Mouse (Mus musculus) midbrain, embryonic 16.5 days (tissue): Measurements from ENCODE around the gene Gemin4. TPM values are rescaled to one million over a fixed set of nuclear protein-coding genes. Genes with fewer than 3 reads are reported as not detected.
"Not testable (repeated sequence)": the region's sequence is repeated elsewhere in the genome, so short reads cannot be mapped to it uniquely, and the experiment has no call there.

Source experiments
- ATAC-seq: fragments of 200-750 bp; cut with Nextera tagmentation; 2 replicates; pipeline ENCODE4 v1.8.0; 2017; ENCODE audit warnings: moderate TSS enrichment
- H3K27ac ChIP-seq: fragments of 300-500 bp; sonication (generic); 2 replicates; pipeline ENCODE4 v1.5.1; 2014; ENCODE audit warnings: mild to moderate bottlenecking, low read length, mixed read lengths
- H3K27me3 ChIP-seq: fragments of 300-500 bp; sonication (generic); 2 replicates; pipeline ENCODE4 v1.6.1; 2014; ENCODE audit warnings: low read depth, low read length, mixed read lengths; ENCODE audit not compliant: control insufficient read depth, insufficient read depth
- H3K36me3 ChIP-seq: fragments of 300-500 bp; sonication (generic); 2 replicates; pipeline ENCODE4 v1.6.1; 2014; ENCODE audit warnings: mild to moderate bottlenecking, low read length, moderate library complexity, mixed read lengths; ENCODE audit not compliant: control insufficient read depth, insufficient read depth
- H3K4me1 ChIP-seq: fragments of 300-500 bp; sonication (generic); 2 replicates; pipeline ENCODE4 v1.6.1; 2014; ENCODE audit warnings: mild to moderate bottlenecking, low read length, mixed read lengths; ENCODE audit not compliant: control insufficient read depth, insufficient read depth
- H3K4me2 ChIP-seq: fragments of 300-500 bp; sonication (generic); 2 replicates; pipeline ENCODE4 v1.6.1; 2014; ENCODE audit warnings: mild to moderate bottlenecking, low read length, mixed read lengths
- H3K4me3 ChIP-seq: fragments of 300-500 bp; sonication (generic); 2 replicates; pipeline ENCODE4 v1.5.1; 2014; ENCODE audit warnings: low read depth, mild to moderate bottlenecking, low read length, moderate library complexity, mixed read lengths
- H3K9ac ChIP-seq: fragments of 300-500 bp; sonication (generic); 2 replicates; pipeline ENCODE4 v1.6.1; 2014; ENCODE audit warnings: low read depth, low read length, mixed read lengths
- H3K9me3 ChIP-seq: fragments of 300-500 bp; sonication (generic); replicated peaks from 2 replicates; pipeline ENCODE4 v1.6.1; 2014; ENCODE audit warnings: mild to moderate bottlenecking, low read length, mixed read lengths; ENCODE audit not compliant: control insufficient read depth, poor library complexity, severe bottlenecking
- WGBS: fragments of 180-500 bp; shearing (Covaris S2); extraction: QIAGEN DNeasy Blood & Tissue Kit; methylation state at CpG from one replicate; pipeline ENCODE4 v1.1.7; 2014; 5-methylcytosine and 5-hydroxymethylcytosine counted together
- polyA plus RNA-seq: library from polyadenylated mRNA; unstranded; fragments of >200 nt; fragmentation: Nextera tagmentation; extraction: Ambion mirVana; gene quantifications from 2 replicates; pipeline ENCODE4 v1.2.1, GENCODE M21; 2015

Gemin4 gene
- polyA plus RNA-seq, 1 experiment from 2014 or later, result 15.4 TPM

- Histone ChIP-seq H3K27me3 (no peaks in the 10 kb centered on the region), H3K9me3 (no peaks in the 10 kb centered on the region), H3K4me2 (no peak overlapping the region), H3K9ac (no peak overlapping the region), H3K4me1 (no peaks in the 10 kb centered on the region), H3K27ac (no peak overlapping the region), H3K36me3 (peaks cover 30% of the 10 kb centered on the region), H3K4me3 (no peak overlapping the region)
- ATAC-seq, result no peak
- 95% methylated on average over 3 of the region's 3 CpGs for WGBS
Measured at GRCm38 (mm10) chr11:76236136-76236535, 18.7 kb upstream of the Gemin4 start.

GRCm38 (mm10) chr11:76225051-76225450, 7.6 kb upstream of the Gemin4 start:
- Histone ChIP-seq H3K27ac (no peak overlapping the region), H3K4me1 (no peaks in the 10 kb centered on the region), H3K36me3 (peaks cover 22% of the 10 kb centered on the region), H3K4me3 (no peak overlapping the region), H3K27me3 (no peaks in the 10 kb centered on the region), H3K9ac (no peak overlapping the region), H3K4me2 (no peak overlapping the region), H3K9me3 (no peaks in the 10 kb centered on the region)
- no peak for ATAC-seq

GRCm38 (mm10) chr11:76224631-76225030, 7.2 kb upstream of the Gemin4 start:
- Histone ChIP-seq H3K9me3 (no peaks in the 10 kb centered on the region), H3K4me2 (no peak overlapping the region), H3K27me3 (no peaks in the 10 kb centered on the region), H3K4me1 (no peaks in the 10 kb centered on the region), H3K9ac (no peak overlapping the region), H3K27ac (no peak overlapping the region), H3K36me3 (peaks cover 22% of the 10 kb centered on the region), H3K4me3 (no peak overlapping the region)
- 94% methylated on average over 5 of the region's 5 CpGs for WGBS
- no peak for ATAC-seq

- Histone ChIP-seq H3K4me2 (peak overlapping the region; percentile 78), H3K27me3 (no peaks in the 10 kb centered on the region), H3K4me3 (peak overlapping the region; percentile 94), H3K36me3 (peaks cover 9% of the 10 kb centered on the region; the same call in 1 of the 2 replicates), H3K9me3 (no peaks in the 10 kb centered on the region), H3K9ac (peak overlapping the region; percentile 90), H3K27ac (peak overlapping the region; percentile 93), H3K4me1 (peaks cover 9% of the 10 kb centered on the region)
- WGBS, result 3% methylated on average over 33 of the region's 33 CpGs
- ATAC-seq, result peak; percentile 52
Measured at GRCm38 (mm10) chr11:76216681-76217389, 629 bp downstream of the Gemin4 start.

GRCm38 (mm10) chr11:76216049-76216540, 1.4 kb downstream of the Gemin4 start:
- Histone ChIP-seq H3K9me3 (no peaks in the 10 kb centered on the region), H3K4me3 (no peak overlapping the region; the same call in 1 of the 2 replicates), H3K4me2 (peak overlapping the region; percentile 78), H3K36me3 (peaks cover 3% of the 10 kb centered on the region; the same call in 1 of the 2 replicates), H3K9ac (no peak overlapping the region; the same call in 1 of the 2 replicates), H3K4me1 (peaks cover 9% of the 10 kb centered on the region), H3K27ac (no peak overlapping the region), H3K27me3 (no peaks in the 10 kb centered on the region)
- ATAC-seq, result no peak
- WGBS, result 98% methylated on average over 5 of the region's 5 CpGs

- no peak overlapping the region for H3K4me3 ChIP-seq
- H3K27me3 ChIP-seq, result no peaks in the 10 kb centered on the region
- no peak overlapping the region for H3K9ac ChIP-seq
- H3K27ac ChIP-seq, result no peak overlapping the region
- peaks cover 4% of the 10 kb centered on the region; the same call in 1 of the 2 replicates for H3K36me3 ChIP-seq
- ATAC-seq, result no peak
- 97% methylated on average over 2 of the region's 2 CpGs for WGBS
- H3K9me3 ChIP-seq, result no peaks in the 10 kb centered on the region
- no peak overlapping the region for H3K4me2 ChIP-seq
- peaks cover 9% of the 10 kb centered on the region for H3K4me1 ChIP-seq
Measured at GRCm38 (mm10) chr11:76215011-76215410, 2.5 kb downstream of the Gemin4 start.

GRCm38 (mm10) chr11:76213841-76214240, 3.6 kb downstream of the Gemin4 start:
- no peaks in the 10 kb centered on the region for H3K27me3 ChIP-seq

GRCm38 (mm10) chr11:76211595-76211994, 5.9 kb downstream of the Gemin4 start:
- H3K27me3 ChIP-seq, H3K4me2 ChIP-seq, H3K9me3 ChIP-seq, ATAC-seq, H3K9ac ChIP-seq, H3K27ac ChIP-seq, H3K4me3 ChIP-seq, H3K4me1 ChIP-seq: not testable (repeated sequence)
- H3K36me3 ChIP-seq, result peaks cover 24% of the 10 kb centered on the region; the same call in 1 of the 2 replicates
- WGBS, result 96% methylated on average over 3 of the region's 6 CpGs

More at GRCm38 (mm10) chr11:76213841-76214240, 3.6 kb downstream of the Gemin4 start:
- H3K4me3 ChIP-seq, result no peak overlapping the region
- H3K4me2 ChIP-seq, result no peak overlapping the region
- 24% methylated on average over 5 of the region's 5 CpGs for WGBS
- peaks cover 7% of the 10 kb centered on the region; the same call in 1 of the 2 replicates for H3K36me3 ChIP-seq
- no peak for ATAC-seq
- no peak overlapping the region for H3K9ac ChIP-seq
- H3K27ac ChIP-seq, result no peak overlapping the region
- H3K9me3 ChIP-seq, result no peaks in the 10 kb centered on the region
- H3K4me1 ChIP-seq, result peaks cover 9% of the 10 kb centered on the region

GRCm38 (mm10) chr11:76210228-76210985, 7.1 kb downstream of the Gemin4 start:
- Histone ChIP-seq H3K4me1 (no peaks in the 10 kb centered on the region), H3K4me2 (no peak overlapping the region), H3K9ac (no peak overlapping the region), H3K9me3 (no peaks in the 10 kb centered on the region), H3K4me3 (no peak overlapping the region), H3K27me3 (no peaks in the 10 kb centered on the region), H3K36me3 (peaks cover 29% of the 10 kb centered on the region), H3K27ac (no peak overlapping the region)
- ATAC-seq, result no peak
- 88% methylated on average over 13 of the region's 13 CpGs for WGBS
